In genomic region chr17:47492731-47493130, GRCm38 (mm10) we compare ENCODE assay signal across 26 mouse cellular contexts. TPM values are rescaled to one million over a fixed set of nuclear protein-coding genes. Genes with fewer than 3 reads are reported as not detected.
DNase-seq lines count a peak whose midpoint lies in the region; ATAC-seq and TF ChIP-seq lines count a peak whose summit lies in the region.
"Had no signal": no experiment of that assay in that cellular context is flagged by ENCODE, and none has a peak within 500 bp of the region (broad histone marks: within the 10 kb centered on the region; RNA-seq: fewer than 3 reads in every experiment).

No protein-coding gene starts in this region.

- WGBS in kidney, adult 2 months: 49% methylated on average over 6 of the region's 6 CpGs
- 76% methylated on average over 6 of the region's 6 CpGs for WGBS in kidney, embryonic 15.5 days
- 67% methylated on average over 6 of the region's 6 CpGs for WGBS in lung, postnatal 0 days

- H3K9me3 ChIP-seq in kidney, embryonic 15.5 days (replicated peaks): no peaks in the 10 kb centered on the region
- H3K9me3 ChIP-seq in lung, postnatal 0 days (ENCODE audit: low read length): no peaks in the 10 kb centered on the region
- no peaks in the 10 kb centered on the region for H3K9me3 ChIP-seq in E14TG2a.4 (ENCODE audit: low read length)
- H3K9me3 ChIP-seq: embryonic facial prominence, embryonic 10.5 days; embryonic facial prominence, embryonic 12.5 days; forebrain, embryonic 13.5 days; forebrain, embryonic 15.5 days; G1E had no signal

- no peak overlapping the region for H3K4me2 ChIP-seq in kidney, embryonic 15.5 days
- no peak overlapping the region for H3K4me2 ChIP-seq in lung, postnatal 0 days (replicated peaks; ENCODE audit: low read depth, low read length)
- H3K4me2 ChIP-seq: embryonic facial prominence, embryonic 12.5 days; forebrain, embryonic 13.5 days; forebrain, embryonic 15.5 days had no signal

- H3K4me1 ChIP-seq in kidney, adult 2 months (ENCODE audit: control insufficient read depth, insufficient read depth, low read length): peaks cover 10% of the 10 kb centered on the region
- H3K4me1 ChIP-seq in kidney, embryonic 15.5 days: no peaks in the 10 kb centered on the region
- no peaks in the 10 kb centered on the region for H3K4me1 ChIP-seq in lung, postnatal 0 days (ENCODE audit: insufficient read depth, low read depth, low read length)
- peaks cover 89% of the 10 kb centered on the region for H3K4me1 ChIP-seq in E14TG2a.4 (replicated peaks; ENCODE audit: low read depth, low read length)
- H3K4me1 ChIP-seq: embryonic facial prominence, embryonic 10.5 days; embryonic facial prominence, embryonic 12.5 days; forebrain, embryonic 13.5 days; forebrain, embryonic 15.5 days had no signal

- TF ChIP-seq CTCF in kidney, adult 2 months (conservative IDR thresholded peaks at IDR 0.05; ENCODE audit: insufficient read depth, insufficient read length, low read depth, low read length): no peak
- 0 out of 2 replicates have a peak, but pooled peaks have one; percentile 8 for TF ChIP-seq CTCF in lung, postnatal 0 days (IDR thresholded peaks at IDR 0.05)
- no peak for TF ChIP-seq CTCF in E14TG2a.4 (conservative IDR thresholded peaks at IDR 0.05; ENCODE audit: low read length)

- no peak for TF ChIP-seq EP300 in lung, postnatal 0 days (IDR thresholded peaks at IDR 0.05)

- TF ChIP-seq POLR2A in kidney, adult 2 months (IDR thresholded peaks at IDR 0.05; ENCODE audit: low read depth, low read length): no peak

- H3K27me3 ChIP-seq in kidney, adult 2 months (replicated peaks; ENCODE audit: control insufficient read depth, insufficient read depth, low read length): no peaks in the 10 kb centered on the region
- H3K27me3 ChIP-seq in kidney, embryonic 15.5 days: no peaks in the 10 kb centered on the region
- H3K27me3 ChIP-seq in lung, postnatal 0 days (replicated peaks; ENCODE audit: insufficient read depth, low read length): no peaks in the 10 kb centered on the region
- no peaks in the 10 kb centered on the region for H3K27me3 ChIP-seq in E14TG2a.4 (ENCODE audit: insufficient read depth, low read length)
- H3K27me3 ChIP-seq: CH12.LX; embryonic facial prominence, embryonic 12.5 days; forebrain, embryonic 13.5 days; forebrain, embryonic 15.5 days; Patski had no signal

- H3K36me3 ChIP-seq in kidney, adult 2 months (ENCODE audit: control insufficient read depth, insufficient read depth, low read length): no peaks in the 10 kb centered on the region; the same call in 1 of the 2 replicates
- H3K36me3 ChIP-seq in kidney, embryonic 15.5 days: peaks cover 99% of the 10 kb centered on the region
- H3K36me3 ChIP-seq in lung, postnatal 0 days (ENCODE audit: insufficient read depth, low read length): peaks cover 75% of the 10 kb centered on the region
- H3K36me3 ChIP-seq in E14TG2a.4 (ENCODE audit: insufficient read depth, low read length): peaks cover 98% of the 10 kb centered on the region

- DNase-seq in kidney, adult 2 months: peak; percentile 34
- no peak for DNase-seq in lung, postnatal 0 days (ENCODE audit: low spot score)
- DNase-seq in lung, postnatal 36 days: no peak
- DNase-seq in ZHBTc4 (ENCODE audit: low read depth, low spot score): peak; percentile 73
- DNase-seq in right cerebral cortex, postnatal 10 days (ENCODE audit: low spot score in 2 of 2): no peak
- DNase-seq: adrenal gland, adult 8-10 months; adrenal gland, postnatal 14 days; adrenal gland, postnatal 36 days; B cell, adult 2 months; cerebellum, adult 11-12 months; cerebellum, adult 2 months; cerebellum, adult 9-10 months; cerebellum, postnatal 10 days; cerebellum, postnatal 25 days; forebrain, postnatal 0 days had no signal

- peak overlapping the region; percentile 66 for H3K27ac ChIP-seq in kidney, adult 2 months (ENCODE audit: insufficient read depth, low read depth, low read length)
- H3K27ac ChIP-seq in kidney, embryonic 15.5 days: no peak overlapping the region
- no peak overlapping the region for H3K27ac ChIP-seq in lung, postnatal 0 days (ENCODE audit: low read length)
- H3K27ac ChIP-seq: embryonic facial prominence, embryonic 10.5 days; embryonic facial prominence, embryonic 12.5 days; forebrain, embryonic 13.5 days; forebrain, embryonic 15.5 days had no signal

- H3K4me3 ChIP-seq in kidney, adult 2 months (ENCODE audit: insufficient read depth, low read depth, low read length): no peak overlapping the region
- no peak overlapping the region for H3K4me3 ChIP-seq in kidney, embryonic 15.5 days (replicated peaks)
- no peak overlapping the region for H3K4me3 ChIP-seq in lung, postnatal 0 days (ENCODE audit: low read depth, low read length)
- H3K4me3 ChIP-seq in E14TG2a.4 (replicated peaks; ENCODE audit: low read length): peak overlapping the region; percentile 43; the same call in 1 of the 2 replicates
- H3K4me3 ChIP-seq: embryonic facial prominence, embryonic 10.5 days; embryonic facial prominence, embryonic 12.5 days; forebrain, embryonic 13.5 days; forebrain, embryonic 15.5 days had no signal

- no peak for ATAC-seq in kidney, embryonic 15.5 days (replicated peaks; ENCODE audit: low FRiP score)
- ATAC-seq in lung, postnatal 0 days: no peak
- no peak for ATAC-seq in activated CD4-positive, CD25-positive, alpha-beta regulatory T cell, adult 4 months
- ATAC-seq: CD4-positive, CD25-positive, alpha-beta regulatory T cell, adult 4 months; forebrain, embryonic 13.5 days; forebrain, embryonic 15.5 days; forebrain, postnatal 0 days; Patski had no signal

- no peak overlapping the region for H3K9ac ChIP-seq in kidney, embryonic 15.5 days
- no peak overlapping the region for H3K9ac ChIP-seq in lung, postnatal 0 days (replicated peaks; ENCODE audit: low read depth)
- H3K9ac ChIP-seq: embryonic facial prominence, embryonic 12.5 days; forebrain, embryonic 13.5 days; forebrain, embryonic 15.5 days; forebrain, postnatal 0 days had no signal

RNA-seq across cellular contexts. Expression of gene Taf8, which starts 9.4 kb away (rescaled TPM):
- polyA plus RNA-seq in kidney, adult 2 months (2012; rRNA removed): 22.9 and 23.7 TPM in 2 replicates
- polyA plus RNA-seq in kidney, embryonic 15.5 days (2015; fragmentation: Nextera tagmentation; extraction: Ambion mirVana): 32.2 and 37.0 TPM in 2 replicates
- polyA plus RNA-seq in lung, postnatal 0 days (2015; fragmentation: Nextera tagmentation; extraction: Ambion mirVana): 16.0 and 22.4 TPM in 2 replicates
- 10 to 100 TPM; 51.5 to 61.3 TPM for polyA plus RNA-seq in activated CD4-positive, CD25-positive, alpha-beta regulatory T cell, adult 4 months (2017; shearing (Covaris generic))

RNA-seq across cellular contexts. Expression of gene Ccnd3, which starts 12.1 kb away (rescaled TPM):
- polyA plus RNA-seq in kidney, adult 2 months (2012; rRNA removed): 148 and 152 TPM in 2 replicates
- 272 and 294 TPM in 2 replicates for polyA plus RNA-seq in kidney, embryonic 15.5 days (2015; fragmentation: Nextera tagmentation; extraction: Ambion mirVana)
- 195 and 214 TPM in 2 replicates for polyA plus RNA-seq in lung, postnatal 0 days (2015; fragmentation: Nextera tagmentation; extraction: Ambion mirVana)
- polyA plus RNA-seq in activated CD4-positive, CD25-positive, alpha-beta regulatory T cell, adult 4 months (2017; shearing (Covaris generic)): 100 to 1,000 TPM; 133 to 141 TPM

RNA-seq across cellular contexts. Expression of gene 1700001C19Rik, which starts 55.6 kb away (rescaled TPM):
- polyA plus RNA-seq in kidney, adult 2 months (2012; rRNA removed): 0.09 and 0.23 TPM in 2 replicates
- 0.26 and 0.46 TPM in 2 replicates for polyA plus RNA-seq in kidney, embryonic 15.5 days (2015; fragmentation: Nextera tagmentation; extraction: Ambion mirVana)
- 0.15 and 0.44 TPM in 2 replicates for polyA plus RNA-seq in lung, postnatal 0 days (2015; fragmentation: Nextera tagmentation; extraction: Ambion mirVana)
- not detected for polyA plus RNA-seq in activated CD4-positive, CD25-positive, alpha-beta regulatory T cell, adult 4 months (2017; shearing (Covaris generic))
- polyA plus RNA-seq: CD4-positive, CD25-positive, alpha-beta regulatory T cell, adult 4 months; embryonic facial prominence, embryonic 10.5 days; G1E had no signal

RNA-seq across cellular contexts. Expression of gene AI661453, which starts 56.3 kb away (rescaled TPM):
- polyA plus RNA-seq in kidney, adult 2 months (2012; rRNA removed): 7.9 and 9.7 TPM in 2 replicates
- 1.7 and 2.1 TPM in 2 replicates for polyA plus RNA-seq in kidney, embryonic 15.5 days (2015; fragmentation: Nextera tagmentation; extraction: Ambion mirVana)
- polyA plus RNA-seq in lung, postnatal 0 days (2015; fragmentation: Nextera tagmentation; extraction: Ambion mirVana): 2.8 and 3.3 TPM in 2 replicates
- polyA plus RNA-seq in activated CD4-positive, CD25-positive, alpha-beta regulatory T cell, adult 4 months (2017; shearing (Covaris generic)): under 1 TPM in 1 of 2 experiments, not detected in 1; 0.15 TPM
- polyA plus RNA-seq: CD4-positive, CD25-positive, alpha-beta regulatory T cell, adult 4 months had no signal

Comparison
In these comparisons a context has a peak if more than half of its experiments do, and no peak if none do; other contexts are left out.
1. DNase-seq: peak in kidney, adult 2 months (single experiment) and ZHBTc4 (single experiment); none in lung, postnatal 0 days (single experiment), lung, postnatal 36 days (single experiment) and right cerebral cortex, postnatal 10 days (0 of 2).